Mouse (Mus musculus) CD4-positive, CD25-positive, alpha-beta regulatory T cell, adult 2 months (primary cell): ENCODE measurements around the gene Ears2.

Source experiments
- DNase-seq: peaks from one replicate; pipeline ENCODE4 v3.0.0-alpha.2; 2012; ENCODE audit warnings: low read depth, low spot score

Ears2 gene

GRCm38 (mm10) chr7:122066945-122067516 is at the start of gene Ears2, which contains the start of gene Ubfd1:
TSS of gene Ears2 (minus strand) at chr7:122067263.
TSS of gene Ubfd1 (plus strand) at chr7:122067175.
- DNase-seq: peak; percentile 94

- no peak for DNase-seq
Observed at GRCm38 (mm10) chr7:122108206-122108605, 41.1 kb upstream of the Ears2 start.

- DNase-seq: peak; percentile 94
Observed at GRCm38 (mm10) chr7:122101747-122102244, 34.7 kb upstream of the Ears2 start, which contains the start of gene Ndufab1. TSS of gene Ndufab1 (minus strand) at chr7:122101886.

DNA sequence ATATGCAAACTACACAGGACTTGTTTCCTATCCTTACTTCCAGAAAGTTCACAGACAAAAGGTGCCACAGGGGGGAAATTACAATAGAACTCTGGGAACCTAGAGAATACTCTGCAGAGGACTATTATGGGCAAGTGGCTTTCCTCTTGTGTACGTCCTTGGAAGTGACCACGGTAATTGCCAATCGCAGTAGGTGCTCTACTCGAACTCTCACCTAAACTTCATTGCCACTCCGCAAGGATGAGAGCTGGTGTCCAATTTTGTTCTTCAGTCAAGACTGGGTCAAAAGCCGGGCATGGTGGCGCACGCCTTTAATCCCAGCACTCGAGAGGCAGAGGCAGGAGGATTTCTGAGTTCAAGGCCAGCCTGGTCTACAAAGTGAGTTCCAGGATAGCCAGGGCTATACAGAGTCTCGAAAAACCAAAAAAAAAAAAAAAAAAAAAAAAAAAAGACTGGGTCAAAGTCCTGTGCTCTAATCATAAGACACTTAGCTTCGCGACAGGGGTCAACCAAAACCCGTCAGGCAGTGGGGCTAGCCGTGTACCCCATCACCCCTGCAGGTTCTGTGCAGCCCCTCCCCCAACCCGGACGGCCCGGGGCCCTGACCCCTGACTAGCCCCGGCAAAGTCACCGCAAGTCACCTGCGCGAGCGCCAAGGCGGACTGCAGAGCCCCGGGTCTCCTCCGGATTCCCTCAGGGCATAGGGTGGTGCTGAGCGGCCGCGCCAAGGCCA is 34.1 kb upstream of the Ears2 start:
- peak; percentile 46 for DNase-seq

- DNase-seq: peak; percentile 85
Observed at GRCm38 (mm10) chr7:122099222-122099621, 32.2 kb upstream of the Ears2 start.

GRCm38 (mm10) chr7:122098009-122098408 is 30.9 kb upstream of the Ears2 start:
- no peak for DNase-seq

GRCm38 (mm10) chr7:122094564-122095330 is 27.7 kb upstream of the Ears2 start:
- DNase-seq: peak; percentile 35

GRCm38 (mm10) chr7:122087195-122087982 is 20.3 kb upstream of the Ears2 start:
- no peak for DNase-seq

DNA sequence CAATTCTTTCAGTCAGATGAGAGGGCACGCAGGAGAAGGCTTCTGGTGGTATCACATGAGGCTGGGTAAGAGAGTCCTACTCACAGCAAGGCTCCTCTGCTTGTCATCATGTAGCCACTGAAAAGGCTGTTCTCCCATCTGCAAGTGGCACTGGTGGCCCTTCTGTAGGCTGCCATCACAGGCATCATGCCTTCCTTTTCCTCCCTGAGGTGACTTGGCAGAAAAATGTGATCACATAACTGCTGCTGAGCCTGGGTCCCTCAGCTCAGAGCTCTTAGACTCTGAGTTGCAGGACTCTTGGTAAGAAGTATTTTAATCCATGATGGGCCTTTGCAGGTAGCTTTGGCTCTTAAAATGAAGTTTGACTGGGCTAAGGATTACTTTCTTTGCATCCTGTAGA is 14.0 kb upstream of the Ears2 start:
- no peak for DNase-seq

GRCm38 (mm10) chr7:122079798-122080554 is 12.9 kb upstream of the Ears2 start:
- no peak for DNase-seq

- DNase-seq: no peak
Observed at GRCm38 (mm10) chr7:122074374-122074773, 7.3 kb upstream of the Ears2 start.

DNA sequence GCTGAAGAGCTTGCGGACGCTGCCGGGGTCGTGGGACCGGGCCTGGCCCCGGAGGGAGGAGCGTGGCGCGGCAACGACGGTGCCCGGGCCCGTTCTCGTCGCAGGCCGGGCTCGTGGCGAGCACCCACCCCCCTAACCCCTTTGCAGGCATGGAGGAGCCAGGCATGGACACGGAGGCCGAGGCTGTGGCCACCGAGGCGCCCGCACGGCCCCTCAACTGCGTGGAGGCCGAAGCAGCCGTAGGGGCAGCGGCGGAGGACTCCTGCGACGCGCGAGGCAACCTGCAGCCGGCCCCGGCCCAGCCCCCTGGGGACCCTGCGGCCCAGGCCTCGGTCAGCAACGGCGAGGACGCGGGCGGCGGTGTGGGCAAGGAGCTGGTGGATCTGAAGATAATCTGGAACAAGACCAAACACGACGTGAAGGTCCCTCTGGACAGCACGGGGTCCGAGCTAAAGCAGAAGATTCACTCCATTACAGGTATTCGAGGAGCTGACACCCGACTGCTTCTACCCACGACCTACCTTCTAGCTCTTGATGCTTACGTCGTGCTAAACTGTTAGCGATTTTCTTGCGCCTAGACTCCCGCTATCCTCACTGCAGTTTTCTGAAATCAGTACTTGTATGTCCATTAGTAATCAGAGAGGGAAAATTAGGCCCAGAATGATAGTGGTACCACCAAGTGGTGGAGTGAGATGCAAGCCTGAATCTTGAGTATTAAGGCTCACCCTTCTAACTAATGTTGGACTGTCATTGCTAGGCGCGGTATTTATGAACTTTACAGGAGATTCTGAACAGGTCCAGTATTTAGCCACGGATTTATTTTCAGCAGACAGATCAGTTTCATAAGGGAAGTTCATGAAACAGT is 686 bp upstream of the Ears2 start:
- peak; percentile 30 for DNase-seq

- no peak for DNase-seq
Observed at GRCm38 (mm10) chr7:122066102-122066944, 740 bp downstream of the Ears2 start.

GRCm38 (mm10) chr7:122065656-122066055 is 1.4 kb downstream of the Ears2 start:
- no peak for DNase-seq

DNA sequence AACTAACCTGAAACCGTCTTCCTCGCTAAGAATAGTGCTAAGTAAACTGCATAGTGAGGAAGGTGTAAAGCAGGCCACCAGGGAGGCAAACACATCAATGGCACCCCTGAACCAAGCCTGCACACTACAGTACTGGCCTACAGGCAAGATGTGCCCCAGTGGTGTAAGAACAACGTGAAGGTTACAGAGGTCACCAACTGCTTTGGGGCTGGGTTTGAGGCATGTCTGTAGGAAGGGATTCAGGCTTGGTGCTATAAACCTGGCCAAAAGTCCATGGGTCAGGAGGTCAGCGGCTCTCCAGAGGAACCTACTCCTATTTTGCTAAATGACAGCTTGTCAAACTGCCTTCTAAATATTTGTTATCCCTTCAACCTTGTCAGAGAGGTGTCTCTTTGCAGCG is 10.4 kb downstream of the Ears2 start:
- no peak for DNase-seq

DNA sequence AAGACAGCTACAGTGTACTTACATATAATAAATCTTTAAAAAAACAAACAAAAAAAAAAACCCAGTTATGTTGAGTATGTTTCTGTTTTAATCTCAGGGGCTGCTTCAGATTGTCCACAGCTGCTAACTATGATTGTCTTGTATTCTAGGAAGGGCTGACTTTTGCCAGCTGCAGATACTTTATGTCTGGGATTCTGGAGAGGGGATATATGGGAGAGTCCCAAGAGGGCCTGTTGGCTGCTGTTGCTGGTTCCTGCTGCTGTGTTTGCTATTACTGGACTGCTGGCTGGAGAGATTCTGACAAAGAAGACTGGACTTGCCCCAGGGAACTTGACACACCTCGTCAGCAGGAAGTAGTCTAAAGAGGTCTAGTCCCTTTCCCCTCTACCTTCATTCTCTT is 16.2 kb downstream of the Ears2 start:
- no peak for DNase-seq

GRCm38 (mm10) chr7:122048191-122048590 is 18.9 kb downstream of the Ears2 start:
- DNase-seq: no peak

- DNase-seq: no peak
Observed at GRCm38 (mm10) chr7:122046813-122047212, 20.2 kb downstream of the Ears2 start.

DNA sequence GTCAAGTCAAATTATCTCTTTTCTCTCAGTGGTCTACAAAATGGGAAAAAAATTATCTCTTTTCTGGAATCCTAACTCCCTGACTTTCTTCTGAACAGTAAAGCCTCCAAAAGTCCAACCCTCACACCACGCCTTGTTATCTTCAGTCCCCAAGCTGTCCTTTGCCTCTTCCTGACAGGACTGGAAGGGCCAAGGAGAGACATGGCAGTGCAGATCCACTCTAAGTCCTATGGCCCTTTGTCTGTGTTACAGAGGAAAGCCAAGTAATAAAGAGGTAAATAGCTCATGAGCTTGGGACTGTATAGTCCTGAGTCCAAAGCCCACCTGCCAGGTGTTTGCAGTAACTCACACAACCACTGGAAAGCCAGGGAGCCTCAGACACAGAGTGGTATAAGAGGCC is 21.4 kb downstream of the Ears2 start:
- no peak for DNase-seq
